Mouse (Mus musculus): ENCODE measurements around the gene Wdr46.

DNA sequence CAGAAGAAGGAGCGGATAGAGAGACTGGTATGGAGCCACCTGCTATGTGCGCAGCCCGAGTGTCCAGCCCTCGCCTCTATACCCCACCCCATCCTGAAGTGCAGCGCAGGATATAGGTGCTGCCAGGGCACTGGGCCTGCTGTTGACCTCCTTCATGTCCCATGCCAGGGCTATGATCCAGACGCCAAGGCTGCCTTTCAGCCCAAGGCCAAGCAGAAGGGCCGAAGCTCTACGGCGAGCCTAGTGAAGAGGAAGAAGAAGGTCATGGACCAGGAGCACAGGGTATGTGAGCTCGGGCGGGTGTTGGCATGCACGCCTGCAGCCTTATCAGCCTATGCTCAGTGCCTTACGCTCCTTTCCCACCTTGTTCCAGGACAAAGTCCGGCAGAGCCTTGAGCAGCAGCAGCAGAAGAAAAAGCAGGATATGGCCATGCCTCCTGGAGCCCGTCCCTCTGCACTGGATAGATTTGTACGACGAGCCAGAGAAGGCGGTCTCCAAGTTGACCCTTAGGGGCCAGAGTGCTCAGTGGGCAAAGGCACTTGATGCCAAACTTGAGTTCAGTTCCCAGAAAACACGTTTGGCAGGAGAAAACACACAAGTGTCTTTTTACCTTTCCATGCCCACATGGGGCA lies 8.6 kb downstream of the Wdr46 start:
- TF ChIP-seq POLR2A (IDR thresholded peaks at IDR 0.05; ENCODE audit: insufficient read depth, low read depth, low read length) (no peak), CTCF (IDR thresholded peaks at IDR 0.05) (no peak)

All from heart, adult 2 months (tissue).